Mouse (Mus musculus): ENCODE data around the gene Crb2.

DNA sequence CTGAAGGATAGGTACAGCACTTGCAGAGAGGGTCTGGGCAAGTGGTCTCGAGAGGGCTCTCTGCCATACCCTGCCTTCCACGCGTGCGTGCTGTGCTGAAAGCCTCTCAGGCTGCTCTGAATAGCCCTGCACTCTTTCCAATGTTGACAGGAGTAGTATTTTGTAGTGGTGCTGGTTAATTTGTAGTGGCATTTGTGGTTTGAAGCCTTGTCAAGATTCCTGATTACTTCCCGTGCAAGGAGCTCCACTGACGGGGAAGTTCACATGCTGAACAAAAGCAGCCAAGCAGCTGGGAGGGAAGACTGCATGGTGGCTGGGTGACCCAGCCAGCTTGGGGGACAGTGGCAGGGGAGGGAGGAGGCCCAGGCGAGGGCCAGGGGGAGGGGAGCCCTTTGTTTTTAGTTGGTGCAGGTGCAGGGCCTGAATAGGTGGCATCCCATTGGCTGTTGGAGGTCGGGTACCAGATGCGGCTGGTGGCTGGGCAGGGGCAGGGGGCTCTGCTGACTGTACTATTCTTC, 53.8 kb downstream of the Crb2 start:
- no peak for TF ChIP-seq POLR2A (IDR thresholded peaks at IDR 0.05; ENCODE audit: borderline replicate concordance, extremely low read depth, low read depth, low read length)
- no peak for TF ChIP-seq CTCF (IDR thresholded peaks at IDR 0.05; ENCODE audit: insufficient read depth, low read length)

Measured in lung, adult 2 months (tissue).